Mouse (Mus musculus) layer of hippocampus, adult 11-12 months (tissue): ENCODE measurements around the gene Rbms3.
A peak's percentile ranks its signal among the peaks of the same experiment; 100 is the strongest.

Experiments
- DNase-seq: peaks from one replicate; pipeline ENCODE4 v3.0.0; 2022; ENCODE audit warnings: low spot score

Rbms3 gene

DNA sequence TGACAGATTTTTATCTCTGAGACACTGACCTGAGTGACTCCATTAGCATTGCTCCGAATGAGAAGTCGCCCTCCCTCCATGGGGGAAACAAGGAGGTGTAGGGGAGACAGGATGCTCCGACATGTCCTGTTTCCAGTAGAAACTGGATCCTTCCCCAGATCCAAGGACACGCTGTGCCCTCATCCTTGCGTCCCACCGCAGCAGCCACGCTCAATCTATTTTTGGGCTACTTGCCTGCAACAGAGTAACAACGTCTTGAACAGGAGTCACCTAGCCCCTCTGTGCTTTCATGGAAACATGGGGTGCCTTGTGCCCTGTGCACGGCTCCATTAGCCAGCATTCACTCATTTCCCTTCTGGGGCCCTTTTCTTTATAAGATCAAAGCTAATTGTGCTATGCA is at the start of gene Rbms3:
TSS of gene Rbms3 (minus strand) at position 143 of the 400 bp plus-strand sequence.
- DNase-seq = no peak

DNA sequence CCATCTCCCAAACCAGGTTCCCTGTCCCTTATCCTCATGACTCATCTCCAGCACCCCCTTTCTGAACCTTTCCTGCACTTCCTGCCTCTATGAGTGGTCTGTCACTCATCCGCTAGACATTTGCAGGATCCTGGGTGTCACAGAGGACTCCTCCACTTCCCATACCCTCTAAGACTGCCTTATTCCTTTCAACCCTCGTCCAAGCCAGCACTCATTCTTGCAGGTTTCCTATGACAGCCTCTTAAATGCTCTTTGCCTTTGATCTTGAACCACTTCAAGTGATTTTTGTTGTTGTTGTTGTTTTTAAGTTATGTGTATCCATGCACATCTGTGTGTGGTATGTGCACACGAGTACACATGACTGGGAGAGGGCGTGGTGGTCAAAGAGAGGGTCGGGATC is 43.6 kb upstream of the Rbms3 start:
- no peak for DNase-seq

DNA sequence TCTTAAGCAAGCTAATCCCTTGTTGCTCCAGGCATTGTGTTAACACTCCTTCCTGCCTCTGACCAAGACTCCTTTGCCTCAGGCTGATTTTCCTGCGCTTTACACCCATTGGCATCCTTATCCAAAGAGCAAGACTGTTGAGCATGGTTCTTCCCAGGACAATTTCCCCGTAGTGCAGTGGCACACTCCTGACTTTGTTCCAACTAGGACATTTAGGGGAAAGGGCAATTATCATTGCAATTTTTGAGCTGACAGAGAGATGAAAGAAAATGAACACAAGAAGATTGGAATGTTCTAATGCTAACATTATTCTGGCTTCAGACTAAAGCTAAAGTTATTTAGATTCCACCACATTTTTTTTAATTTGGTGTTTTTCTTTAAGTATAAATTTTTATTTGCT is 24.9 kb upstream of the Rbms3 start:
- DNase-seq = no peak

DNA sequence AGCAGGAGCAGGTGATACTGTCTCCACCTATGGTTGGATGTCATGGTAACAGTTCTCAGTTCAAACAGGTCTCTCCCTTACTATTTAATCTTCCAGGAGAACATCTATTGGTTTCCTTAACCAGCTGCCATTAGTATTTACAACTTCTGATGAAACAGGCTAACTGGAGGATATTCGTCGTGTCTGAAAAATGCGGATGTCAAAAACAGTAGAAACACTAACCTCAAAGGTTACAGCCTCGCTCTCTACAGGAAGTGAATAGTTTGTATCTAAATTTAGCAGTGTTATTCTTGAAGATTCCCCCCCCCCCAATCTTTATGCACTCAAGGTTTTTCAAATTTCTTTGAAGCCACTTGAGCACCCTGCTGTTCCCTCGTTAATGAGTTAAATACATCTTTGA is 23.9 kb upstream of the Rbms3 start:
- no peak for DNase-seq

DNA sequence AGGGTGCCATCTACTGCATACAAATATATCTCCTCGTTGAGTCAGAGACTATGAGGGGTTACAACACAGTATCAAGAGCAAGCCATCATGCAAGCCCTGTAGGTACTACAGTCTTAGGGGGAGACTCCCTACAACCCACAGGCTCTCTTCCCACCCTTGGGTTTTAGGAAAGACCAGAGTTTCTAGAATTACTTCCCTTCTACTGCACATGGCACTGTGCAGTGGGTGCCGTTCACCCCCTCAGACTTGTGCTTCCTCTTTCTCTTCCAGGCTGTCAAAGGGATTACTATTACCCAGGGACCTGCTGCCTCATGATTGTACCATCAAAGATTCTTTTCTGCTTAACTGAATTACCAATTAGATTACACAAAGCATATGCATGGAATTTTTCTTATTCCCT is 16.4 kb upstream of the Rbms3 start:
- DNase-seq = no peak

DNA sequence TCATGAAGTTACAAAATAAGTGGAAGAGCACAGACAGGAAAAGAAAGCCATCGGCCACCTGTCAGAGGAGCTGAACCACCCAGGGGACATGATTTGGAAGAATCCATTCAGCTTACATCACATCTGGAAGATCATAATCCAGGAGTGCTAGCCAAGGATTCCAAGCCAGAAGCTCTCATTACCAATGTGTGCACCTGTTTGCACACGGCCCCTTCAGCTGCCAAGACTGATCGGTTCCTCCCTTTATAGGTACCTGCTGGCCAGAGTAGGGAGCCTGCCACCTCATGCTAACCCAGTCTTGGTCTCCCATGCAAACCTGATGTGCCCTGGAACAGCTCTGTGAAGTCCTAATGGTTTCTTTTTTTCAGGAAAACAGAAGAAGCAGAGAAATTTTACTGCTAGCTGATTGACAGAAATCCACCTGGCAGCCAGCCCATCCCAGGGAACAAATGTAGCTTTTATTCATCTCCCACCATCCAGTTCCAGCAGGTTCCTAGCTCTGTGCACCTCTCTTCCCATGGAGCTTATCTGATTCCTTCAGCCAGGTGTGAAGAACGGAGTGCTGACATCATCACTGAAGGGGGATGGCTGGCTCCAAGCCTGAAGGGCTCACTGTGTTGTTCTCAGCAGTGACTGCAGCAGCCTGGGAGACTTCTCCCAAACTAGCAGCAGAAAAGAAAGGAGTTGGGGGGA is 11.5 kb upstream of the Rbms3 start:
- no peak for DNase-seq

DNA sequence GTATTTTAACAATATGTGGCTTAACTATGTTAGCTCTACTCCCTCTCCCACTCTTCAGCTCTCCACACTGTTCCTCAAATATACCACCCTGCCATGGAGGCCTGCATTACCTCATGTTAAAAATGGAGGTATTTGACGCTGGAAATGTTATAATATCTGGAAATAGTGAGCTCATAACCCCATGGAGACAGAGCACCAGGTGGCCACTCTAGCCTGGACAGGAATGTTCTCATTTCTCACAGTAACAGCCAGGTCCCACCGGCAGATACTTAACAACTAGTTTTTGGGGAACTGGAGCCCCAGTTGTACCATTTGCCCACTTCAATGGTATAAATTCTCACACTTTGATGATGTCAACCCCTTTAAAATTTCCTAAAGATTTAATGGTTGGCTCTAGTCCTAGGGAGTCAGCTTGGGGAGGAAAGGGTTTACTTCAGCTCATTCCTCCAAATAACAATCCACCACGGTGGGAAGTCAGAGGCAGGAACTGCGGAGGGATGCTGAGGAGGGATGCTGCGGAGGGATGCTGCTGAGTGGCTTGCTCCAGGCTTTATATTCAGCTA is 9.0 kb upstream of the Rbms3 start:
- DNase-seq = no peak

DNA sequence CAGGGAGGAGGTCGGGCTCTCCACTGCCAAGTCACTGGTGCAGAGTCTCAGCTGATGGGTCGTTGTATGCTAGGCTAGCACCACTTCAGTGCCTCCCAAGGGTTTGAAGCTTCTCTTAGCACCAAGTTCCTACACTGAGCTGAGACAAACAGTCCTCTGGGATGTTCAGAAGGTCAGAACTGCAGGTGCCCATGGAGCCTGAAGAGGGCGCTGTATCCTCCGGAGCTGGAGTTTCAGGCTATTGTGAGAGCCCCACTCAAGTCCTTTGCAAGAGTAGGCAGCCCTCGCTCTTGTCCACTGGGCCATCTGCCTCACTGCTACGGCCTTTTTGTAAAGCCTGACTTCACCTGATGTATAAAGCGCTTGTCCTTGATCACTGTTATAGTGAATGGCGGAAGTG is 6.8 kb upstream of the Rbms3 start:
- no peak for DNase-seq

DNA sequence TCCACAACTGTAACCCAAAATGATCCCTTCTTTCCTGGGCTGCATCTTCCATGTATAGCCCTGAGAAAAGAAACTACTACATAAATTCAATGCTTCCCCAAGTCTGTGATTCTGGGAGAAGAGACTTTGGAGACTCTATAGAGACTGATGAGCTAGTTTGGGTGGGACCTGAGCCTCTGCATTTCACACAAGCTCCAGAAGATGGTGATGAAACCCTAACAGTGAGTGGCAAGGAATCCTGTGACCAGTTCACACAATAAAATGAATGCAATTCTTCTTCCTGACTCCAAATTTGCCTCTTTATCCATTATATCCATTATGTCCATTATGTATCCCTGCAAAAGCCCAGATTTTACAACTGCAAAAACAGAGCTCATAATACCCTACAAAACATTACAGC is 2.5 kb downstream of the Rbms3 start:
- no peak for DNase-seq

DNA sequence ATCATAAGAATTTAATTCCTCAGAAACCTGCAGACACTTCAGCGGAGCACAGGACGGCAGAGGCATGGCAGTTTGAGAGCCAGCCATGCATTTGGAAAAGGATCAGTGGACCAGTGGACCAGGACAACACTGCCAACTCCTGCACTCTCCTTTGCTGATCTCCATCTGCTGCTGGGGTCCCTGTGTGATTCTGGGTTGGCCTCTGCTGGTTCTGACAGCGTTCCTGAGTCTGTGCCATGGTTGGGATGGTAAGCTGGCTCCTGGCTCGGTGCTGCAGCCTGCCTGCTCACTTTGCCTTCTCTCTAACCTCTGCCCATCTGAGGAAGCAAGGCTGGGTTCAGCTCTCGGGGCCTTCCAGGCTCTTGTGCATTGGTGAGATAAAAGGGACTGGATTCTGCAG is 28.9 kb downstream of the Rbms3 start:
- no peak for DNase-seq

DNA sequence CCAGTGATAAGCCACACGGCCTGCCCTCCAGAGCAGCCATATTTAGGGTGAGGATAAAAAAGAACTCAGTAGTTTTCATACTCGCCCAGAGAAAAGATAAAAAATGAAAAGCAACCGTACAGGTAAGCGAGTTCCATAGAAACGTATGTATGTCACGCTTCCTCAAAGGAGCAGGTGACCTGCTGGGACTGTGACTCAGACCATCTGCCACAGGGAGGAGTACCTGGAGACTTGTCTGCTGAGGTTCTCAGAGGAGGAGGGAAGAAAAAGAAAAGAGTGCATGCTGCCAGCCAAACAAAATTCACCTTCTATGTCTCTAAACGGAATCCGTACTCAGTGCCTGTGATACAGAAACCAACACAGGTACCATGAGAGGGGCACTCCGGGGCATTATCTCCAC is 30.4 kb downstream of the Rbms3 start:
- no peak for DNase-seq

DNA sequence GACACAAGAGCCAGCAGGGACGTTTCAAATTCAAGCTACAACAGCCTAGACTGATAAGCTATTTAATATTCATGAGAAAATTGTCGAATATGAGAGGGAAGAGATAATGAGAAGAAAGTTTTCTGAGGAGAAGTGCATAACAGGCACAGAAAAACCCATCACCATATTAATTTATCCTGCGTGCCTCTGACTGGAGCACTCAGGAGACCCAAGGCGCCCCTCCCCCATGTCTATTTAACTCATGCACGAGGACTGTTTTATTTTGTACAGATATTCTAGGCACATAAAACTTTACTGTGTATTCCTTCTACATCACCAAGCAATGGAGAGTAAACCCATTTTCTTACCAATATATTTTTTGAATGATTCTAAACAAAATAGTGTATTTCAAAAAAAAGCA is 33.6 kb downstream of the Rbms3 start:
- no peak for DNase-seq

DNA sequence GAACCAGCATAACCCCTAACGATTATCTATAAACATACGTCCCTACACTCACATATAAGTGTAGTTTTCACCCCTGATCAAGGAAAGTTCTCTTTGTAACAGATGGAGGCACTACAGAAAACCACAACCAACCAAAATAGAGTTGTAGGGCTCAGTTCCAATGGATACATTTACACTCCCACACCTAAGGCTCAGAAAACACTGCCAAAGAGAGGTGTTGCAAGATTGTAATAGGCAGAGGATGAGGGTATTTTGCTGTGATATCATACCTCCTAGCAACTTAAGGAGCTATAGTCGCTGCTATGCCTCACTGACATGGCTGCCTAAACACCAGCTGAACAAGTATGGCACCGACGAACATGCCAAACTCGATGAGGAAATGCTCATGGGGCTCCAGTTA is 44.4 kb downstream of the Rbms3 start:
- DNase-seq = no peak

DNA sequence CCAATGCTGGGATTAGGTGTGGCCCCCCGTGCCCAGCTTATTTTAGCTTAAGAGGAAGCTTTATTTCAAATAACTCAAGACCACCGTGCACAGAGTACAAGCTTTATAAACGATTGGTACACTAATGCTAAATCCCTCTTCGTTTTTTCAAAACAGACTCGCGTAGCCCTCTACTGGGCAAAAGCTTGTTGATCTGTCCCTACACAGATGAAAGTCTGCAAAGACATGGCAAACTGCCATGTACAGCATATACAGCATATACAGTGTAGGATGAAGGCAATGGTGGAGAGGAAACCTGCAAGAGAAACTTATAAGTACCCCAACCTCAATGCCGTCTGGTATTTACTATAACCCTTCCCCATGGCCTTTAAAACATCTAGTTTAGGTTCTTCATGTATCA is 46.1 kb downstream of the Rbms3 start:
- peak; percentile 8 for DNase-seq

DNA sequence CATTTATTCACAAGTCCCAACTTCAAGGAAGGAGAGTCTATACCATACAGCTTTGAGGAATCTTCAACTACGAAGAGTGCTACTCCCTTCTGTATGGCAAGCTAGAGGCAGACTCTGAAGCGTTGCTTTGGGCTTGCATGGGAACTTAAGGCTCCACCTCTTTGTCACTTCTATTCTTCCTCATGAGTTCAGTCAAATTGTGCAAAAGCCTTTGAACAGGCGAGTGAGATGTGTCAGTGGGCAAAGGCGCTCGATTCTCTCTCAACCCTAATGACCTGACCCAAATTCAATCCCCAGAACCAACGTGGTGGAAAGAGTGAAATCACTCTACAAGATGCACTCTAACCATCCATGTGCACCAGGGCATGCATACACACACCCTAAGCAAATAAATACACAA is 47.1 kb downstream of the Rbms3 start:
- DNase-seq = no peak

DNA sequence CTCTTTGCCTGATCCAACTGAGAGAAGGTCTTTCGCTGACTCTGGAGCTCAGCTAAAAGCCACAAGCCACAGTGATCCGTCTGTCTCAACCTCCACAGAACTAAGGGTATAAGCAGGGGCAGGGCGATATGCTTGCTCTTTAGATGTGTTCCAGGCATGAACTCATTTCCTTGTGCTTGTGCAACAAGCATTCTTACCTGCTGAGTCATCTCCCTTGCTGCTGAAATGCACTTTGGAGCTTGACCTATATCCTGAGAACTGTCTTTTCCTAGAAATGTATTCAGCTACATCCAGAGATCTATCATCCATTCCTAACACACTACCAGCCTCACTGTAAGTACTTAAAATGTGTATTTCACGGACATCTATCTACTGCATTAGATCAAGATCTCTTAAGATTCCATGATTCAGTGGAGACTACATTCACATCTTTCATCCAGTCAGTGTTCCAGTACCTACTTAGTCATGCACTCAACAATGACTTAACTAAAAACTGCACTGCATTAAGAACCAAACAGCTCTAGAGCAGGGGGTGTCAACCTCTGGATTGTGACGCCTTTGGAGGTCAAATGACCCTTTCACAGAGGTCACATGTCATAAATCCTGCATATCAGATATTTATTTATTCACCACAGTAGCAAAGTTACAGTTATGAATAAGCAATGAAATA is 58.4 kb downstream of the Rbms3 start:
- no peak for DNase-seq

DNA sequence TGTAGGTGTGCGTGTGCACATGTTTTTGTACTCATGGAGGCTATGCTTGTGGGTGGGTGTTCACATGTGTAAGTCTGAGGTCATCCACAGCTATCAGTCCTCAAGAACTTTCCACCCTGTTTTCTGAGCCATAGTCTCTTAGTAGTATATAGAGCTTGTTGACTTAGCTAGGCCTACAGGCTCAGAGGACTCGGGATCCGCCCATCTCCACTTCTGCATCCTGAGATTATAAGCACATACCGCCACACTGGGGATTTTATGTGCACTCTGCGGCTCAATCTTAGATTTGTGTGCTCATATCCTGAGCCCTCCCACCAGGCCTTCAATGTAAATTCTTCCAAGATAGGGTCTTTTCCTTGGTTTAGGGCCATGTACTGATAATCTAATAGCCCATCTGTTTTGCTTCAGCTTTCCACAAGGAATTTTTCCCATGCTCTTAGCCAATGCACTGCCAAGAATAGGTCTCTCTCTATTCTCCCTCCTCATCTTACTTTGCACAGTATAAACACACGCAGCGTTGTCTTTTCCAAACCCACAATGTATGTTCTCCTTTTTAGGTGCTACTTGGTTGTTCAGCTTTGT is 59.4 kb downstream of the Rbms3 start:
- DNase-seq = no peak

DNA sequence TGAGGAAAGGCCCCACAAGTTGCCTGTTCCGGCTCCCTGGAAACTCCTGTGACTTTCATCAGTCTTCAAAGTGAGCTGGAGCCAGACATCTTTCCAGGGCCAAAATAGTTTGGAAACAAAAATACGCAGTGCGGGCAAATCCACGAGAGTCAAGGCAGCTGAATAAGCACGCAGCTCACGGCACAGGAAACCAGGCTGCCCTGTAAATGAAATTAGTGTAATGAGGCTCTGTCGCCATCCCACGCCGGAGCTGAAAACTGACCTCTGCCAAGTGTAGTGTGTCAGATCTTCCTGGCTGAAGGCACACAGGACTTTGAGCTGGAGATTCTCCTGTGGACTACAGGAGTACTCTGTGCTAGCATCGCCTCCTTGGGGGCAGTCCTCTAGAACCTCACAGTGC is 63.4 kb downstream of the Rbms3 start:
- no peak for DNase-seq

DNA sequence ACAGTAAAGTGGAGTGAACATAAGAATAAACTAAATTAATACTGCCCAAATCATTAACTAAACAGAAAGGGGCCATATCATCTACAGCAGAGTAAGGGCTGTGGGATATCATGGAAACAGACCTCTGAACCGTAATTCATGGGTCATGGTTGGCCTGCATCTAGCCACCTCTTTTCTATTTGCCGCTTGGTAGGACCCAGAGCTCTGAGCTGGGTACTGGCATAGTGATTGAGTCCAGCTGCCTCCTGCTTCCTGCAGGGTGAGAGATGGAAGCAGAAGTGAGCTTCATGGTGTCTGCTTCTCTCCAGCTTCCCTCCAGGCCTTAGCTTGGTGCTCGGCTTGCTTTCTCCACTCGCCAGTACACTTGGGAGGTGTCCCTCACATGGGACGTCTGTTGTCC is 71.2 kb downstream of the Rbms3 start:
- DNase-seq = no peak

DNA sequence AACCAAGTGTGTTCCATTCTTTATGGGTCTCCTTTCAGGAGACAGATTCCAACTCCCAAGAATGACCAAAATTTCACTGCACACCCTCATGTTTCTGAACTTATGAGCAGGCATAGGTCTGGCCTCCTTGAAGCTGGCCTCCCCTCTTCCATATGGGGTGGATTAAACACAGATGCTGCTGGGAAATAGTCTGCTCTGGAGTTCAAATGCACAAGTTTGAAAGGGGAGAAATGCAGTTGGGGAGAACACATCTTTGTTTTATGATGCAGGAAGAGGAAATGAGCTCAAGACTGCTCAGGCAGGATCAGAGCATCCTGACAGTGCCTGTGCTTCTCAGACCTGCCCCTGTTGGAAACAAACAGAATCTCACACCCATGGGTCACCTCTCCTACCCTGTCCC is 75.4 kb downstream of the Rbms3 start:
- DNase-seq = no peak

DNA sequence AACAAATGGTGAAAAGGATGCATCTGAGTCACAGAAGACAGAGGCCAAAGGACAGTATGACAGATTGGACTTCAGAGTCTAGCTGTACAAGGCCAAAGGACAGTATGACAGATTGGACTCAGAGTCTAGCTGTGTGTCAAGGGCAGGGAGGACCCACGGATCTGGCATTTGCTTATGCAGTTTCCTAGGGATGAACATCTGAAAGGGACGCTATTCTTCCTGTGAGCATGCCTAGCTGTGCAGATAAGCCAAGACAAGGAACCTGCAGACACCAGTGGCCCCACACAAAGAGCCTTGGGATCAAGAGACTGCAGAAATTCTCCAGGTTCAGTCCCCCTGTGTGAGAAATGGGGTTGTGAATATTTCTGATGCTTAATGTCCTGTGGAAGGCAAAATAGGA is 100.4 kb downstream of the Rbms3 start:
- no peak for DNase-seq

DNA sequence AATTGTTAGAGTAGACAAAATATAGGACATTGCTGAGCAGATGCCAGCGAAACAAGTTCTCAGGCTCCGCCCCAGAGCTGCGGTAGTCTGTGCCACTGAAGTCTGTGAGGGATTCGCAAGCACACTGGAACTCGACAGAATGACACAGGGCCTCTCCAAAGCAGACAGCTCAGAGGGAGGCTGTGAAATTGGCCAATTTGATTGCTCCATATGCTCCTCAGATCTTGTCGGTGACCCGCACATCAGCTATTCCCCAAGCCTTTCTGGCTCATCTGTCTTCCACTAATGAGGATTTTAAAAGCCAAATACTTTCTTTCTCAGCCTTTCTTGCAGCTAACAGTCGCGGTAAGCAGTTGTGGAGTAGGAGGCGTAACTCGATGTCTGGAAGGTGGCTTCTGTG is 120.8 kb downstream of the Rbms3 start:
- no peak for DNase-seq

DNA sequence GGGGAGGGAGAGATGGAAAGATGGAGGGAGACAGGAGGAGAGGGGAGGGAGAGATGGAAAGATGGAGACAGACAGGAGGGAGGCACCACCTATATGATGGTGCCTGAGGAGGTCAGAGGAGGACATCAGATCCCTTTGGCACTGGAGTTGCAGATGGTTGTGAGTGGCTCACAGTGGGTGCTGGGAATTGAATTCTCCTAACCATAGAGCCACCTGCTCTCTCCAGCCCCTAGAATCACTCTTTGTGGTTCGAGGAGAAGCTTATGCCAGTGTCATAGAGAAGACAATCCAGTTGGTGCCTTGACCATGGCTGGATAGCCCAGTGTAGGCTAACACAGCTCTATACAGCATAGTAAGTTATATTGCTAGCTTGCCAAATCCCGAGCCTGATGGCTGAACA is 137.8 kb downstream of the Rbms3 start:
- no peak for DNase-seq

DNA sequence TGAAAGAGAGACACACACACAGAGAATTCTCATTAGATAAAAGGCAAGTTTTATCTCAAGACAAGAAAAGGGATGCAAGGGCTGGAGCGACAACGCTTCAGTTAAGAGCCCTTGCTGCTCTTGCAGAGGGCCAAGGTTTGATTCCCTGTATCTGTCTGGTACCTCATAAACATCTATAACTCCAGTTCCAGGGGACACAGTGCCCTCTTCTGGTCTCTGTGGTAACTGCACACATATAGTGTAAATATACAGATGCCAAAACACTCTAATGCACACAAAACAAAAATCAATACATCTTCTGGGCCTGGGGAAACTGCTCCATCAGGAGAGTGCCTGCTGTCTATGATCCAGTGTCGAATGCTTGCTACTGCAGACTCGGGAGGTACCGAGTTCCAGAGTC is 145.3 kb downstream of the Rbms3 start:
- DNase-seq = no peak
